8 mouse cellular contexts compared by ENCODE assay signal in genomic region chr6:51168048-51168447, GRCm38 (mm10).
DNase-seq lines count a peak whose midpoint lies in the region; ATAC-seq and TF ChIP-seq lines count a peak whose summit lies in the region.

No protein-coding gene starts in this region.

- TF ChIP-seq CTCF in forebrain, postnatal 0 days (IDR thresholded peaks at IDR 0.05; ENCODE audit: low read depth): peak; percentile 92

- DNase-seq in ES-CJ7 (ENCODE audit: low read depth, low spot score): peak; percentile 90
- peak; percentile 58 to 72 for DNase-seq in cerebellum, adult 18-20 months
- DNase-seq in forebrain, postnatal 0 days: peak; percentile 88
- DNase-seq in heart, postnatal 4 days: peak; percentile 92
- DNase-seq in layer of hippocampus, adult 9-11 months: peak; percentile 51
- DNase-seq in lung, postnatal 36 days: peak; percentile 92
- peak; percentile 86 for DNase-seq in right cerebral cortex, postnatal 14 days
- DNase-seq in urinary bladder, postnatal 25 days (ENCODE audit: low spot score): peak; percentile 87

- H3K4me3 ChIP-seq in forebrain, postnatal 0 days (ENCODE audit: low read depth, low read length): no peak overlapping the region

- peak; percentile 76 for ATAC-seq in forebrain, postnatal 0 days

- WGBS in forebrain, postnatal 0 days: 5% methylated on average over 11 of the region's 11 CpGs

- no peaks in the 10 kb centered on the region for H3K4me1 ChIP-seq in forebrain, postnatal 0 days (ENCODE audit: insufficient read depth)

- H3K27me3 ChIP-seq in forebrain, postnatal 0 days (ENCODE audit: insufficient read depth, low read length): peaks cover 28% of the 10 kb centered on the region; the same call in 1 of the 2 replicates

- H3K27ac ChIP-seq in forebrain, postnatal 0 days (ENCODE audit: low read depth, low read length): no peak overlapping the region

- H3K9ac ChIP-seq in forebrain, postnatal 0 days: no peak overlapping the region

- H3K36me3 ChIP-seq in forebrain, postnatal 0 days (ENCODE audit: insufficient read depth): no peaks in the 10 kb centered on the region

- peak overlapping the region; percentile 48 for H3K4me2 ChIP-seq in forebrain, postnatal 0 days (ENCODE audit: low read depth)

- H3K9me3 ChIP-seq in forebrain, postnatal 0 days (ENCODE audit: low read length): no peaks in the 10 kb centered on the region
